ENCODE assay signal across 8 mouse cellular contexts in the genomic region with DNA sequence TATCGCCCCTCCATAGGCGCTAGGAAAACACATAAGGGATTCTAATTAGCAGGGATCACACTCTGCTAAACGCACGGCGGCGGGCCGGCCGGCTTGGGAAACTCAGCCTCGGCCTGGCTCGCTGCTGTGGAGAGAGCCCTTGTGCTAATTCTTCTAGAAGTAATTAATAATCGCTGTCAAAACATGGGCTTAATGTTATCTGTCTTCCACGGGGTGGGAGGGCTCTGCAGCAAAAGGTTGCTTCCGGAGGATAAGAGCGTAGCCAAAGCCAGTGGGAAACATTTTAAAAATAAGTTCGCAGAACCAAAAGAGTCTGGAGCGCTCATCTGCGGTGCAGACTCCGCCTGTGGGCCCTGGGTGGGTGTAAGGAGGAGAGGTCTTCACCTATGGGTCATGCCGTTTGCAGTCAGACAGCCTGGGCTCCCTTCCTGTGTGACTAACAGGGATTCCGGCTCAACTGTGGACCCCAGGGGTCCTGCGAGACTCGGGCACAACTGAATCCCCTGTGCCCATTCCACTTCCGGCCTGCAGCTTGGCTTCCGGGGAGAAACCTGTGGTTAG.
DNase-seq lines count a peak whose midpoint lies in the region; ATAC-seq and TF ChIP-seq lines count a peak whose summit lies in the region.

No protein-coding gene starts in this region.

- TF ChIP-seq POLR2A in testis, adult 2 months (IDR thresholded peaks at IDR 0.05; ENCODE audit: control insufficient read depth, low read depth, low read length) = no peak

- H3K9ac ChIP-seq in embryonic facial prominence, embryonic 15.5 days = no peak overlapping the region
- H3K9ac ChIP-seq in limb, embryonic 12.5 days (replicated peaks) = peak overlapping the region; percentile 40
- no peak overlapping the region for H3K9ac ChIP-seq in midbrain, embryonic 14.5 days (replicated peaks; ENCODE audit: low read length)

- intact Hi-C loops in heart, postnatal 36 days (cut with DNase I) = loop anchor here (2.0 to 5.0 kb wide), 2 partner anchors 39 to 45 kb away; no protein-coding TSS in a partner anchor

- no peak for TF ChIP-seq CTCF in testis, adult 2 months (IDR thresholded peaks at IDR 0.05; ENCODE audit: control insufficient read depth, insufficient read depth, insufficient replicate concordance, low read depth, low read length)

- H3K36me3 ChIP-seq in testis, adult 2 months (ENCODE audit: control insufficient read depth, insufficient read depth, low read length) = no peaks in the 10 kb centered on the region
- H3K36me3 ChIP-seq in embryonic facial prominence, embryonic 15.5 days = no peaks in the 10 kb centered on the region
- H3K36me3 ChIP-seq in limb, embryonic 12.5 days = no peaks in the 10 kb centered on the region
- no peaks in the 10 kb centered on the region for H3K36me3 ChIP-seq in midbrain, embryonic 14.5 days (ENCODE audit: control insufficient read depth, insufficient read depth, low read length)

- no peak for DNase-seq in testis, postnatal 10 days (ENCODE audit: low spot score)
- peak; percentile 37 to 42 for DNase-seq in heart, postnatal 36 days
- DNase-seq in midbrain, embryonic 14.5 days = peak; percentile 77
- DNase-seq in MN1 (ENCODE audit: low spot score) = no peak
- no peak for DNase-seq in cerebellum, adult 9-10 months

- peak overlapping the region; percentile 78 for H3K4me3 ChIP-seq in testis, adult 2 months (ENCODE audit: control insufficient read depth, low read depth, low read length)
- H3K4me3 ChIP-seq in embryonic facial prominence, embryonic 15.5 days (replicated peaks) = peak overlapping the region; percentile 13; the same call in 1 of the 2 replicates
- H3K4me3 ChIP-seq in limb, embryonic 12.5 days (replicated peaks) = peak overlapping the region; percentile 19
- peak overlapping the region; percentile 8; the same call in 1 of the 2 replicates for H3K4me3 ChIP-seq in midbrain, embryonic 14.5 days (replicated peaks; ENCODE audit: low read depth, low read length)

- H3K4me2 ChIP-seq in embryonic facial prominence, embryonic 15.5 days (replicated peaks) = peak overlapping the region; percentile 41
- peak overlapping the region; percentile 51 for H3K4me2 ChIP-seq in limb, embryonic 12.5 days
- H3K4me2 ChIP-seq in midbrain, embryonic 14.5 days (ENCODE audit: low read length) = peak overlapping the region; percentile 49

- 23% methylated on average over 24 of the region's 24 CpGs for WGBS in embryonic facial prominence, embryonic 15.5 days
- WGBS in limb, embryonic 12.5 days = 22% methylated on average over 24 of the region's 24 CpGs
- 10% methylated on average over 24 of the region's 24 CpGs for WGBS in midbrain, embryonic 14.5 days

- H3K9me3 ChIP-seq in embryonic facial prominence, embryonic 15.5 days (replicated peaks) = no peaks in the 10 kb centered on the region
- H3K9me3 ChIP-seq in limb, embryonic 12.5 days = no peaks in the 10 kb centered on the region
- H3K9me3 ChIP-seq in midbrain, embryonic 14.5 days (ENCODE audit: control insufficient read depth, low read length) = no peaks in the 10 kb centered on the region

- H3K27me3 ChIP-seq in testis, adult 2 months (ENCODE audit: control insufficient read depth, insufficient read depth, low read length) = no peaks in the 10 kb centered on the region
- H3K27me3 ChIP-seq in embryonic facial prominence, embryonic 15.5 days = no peaks in the 10 kb centered on the region
- peaks cover 9% of the 10 kb centered on the region; the same call in 1 of the 2 replicates for H3K27me3 ChIP-seq in limb, embryonic 12.5 days
- no peaks in the 10 kb centered on the region for H3K27me3 ChIP-seq in midbrain, embryonic 14.5 days (ENCODE audit: control insufficient read depth, insufficient read depth, low read length)

- ATAC-seq in embryonic facial prominence, embryonic 15.5 days (ENCODE audit: insufficient number of reproducible peaks, low FRiP score, low TSS enrichment, low read depth) = peak; percentile 51; the same call in 1 of the 2 replicates
- no peak; the same call in 1 of the 2 replicates for ATAC-seq in limb, embryonic 12.5 days (ENCODE audit: insufficient number of reproducible peaks, insufficient read depth, low FRiP score, low TSS enrichment, low read depth)
- ATAC-seq in midbrain, embryonic 14.5 days (ENCODE audit: low FRiP score, low TSS enrichment) = peak; percentile 63

- peak overlapping the region; percentile 64 for H3K27ac ChIP-seq in testis, adult 2 months (ENCODE audit: control insufficient read depth, insufficient read depth, low read depth, low read length)
- peak overlapping the region; percentile 44; the same call in 1 of the 2 replicates for H3K27ac ChIP-seq in embryonic facial prominence, embryonic 15.5 days (replicated peaks)
- no peak overlapping the region for H3K27ac ChIP-seq in limb, embryonic 12.5 days
- H3K27ac ChIP-seq in midbrain, embryonic 14.5 days (replicated peaks; ENCODE audit: low read depth, low read length) = 0 out of 2 replicates have a peak overlapping the region, but pooled peaks have one; percentile 47

- peaks cover 5% of the 10 kb centered on the region for H3K4me1 ChIP-seq in testis, adult 2 months (ENCODE audit: control insufficient read depth, insufficient read depth, low read length)
- peaks cover 14% of the 10 kb centered on the region for H3K4me1 ChIP-seq in embryonic facial prominence, embryonic 15.5 days
- peaks cover 14% of the 10 kb centered on the region for H3K4me1 ChIP-seq in limb, embryonic 12.5 days (replicated peaks)
- peaks cover 8% of the 10 kb centered on the region for H3K4me1 ChIP-seq in midbrain, embryonic 14.5 days (ENCODE audit: control insufficient read depth, insufficient read depth, low read length)

Comparison
In these comparisons a context has a peak if more than half of its experiments do, and no peak if none do; other contexts are left out.
1. H3K4me3 ChIP-seq: peak in every context shown above with its lines; median percentile 78 in testis, adult 2 months; 19 in limb, embryonic 12.5 days; 13 in embryonic facial prominence, embryonic 15.5 days; 8 in midbrain, embryonic 14.5 days.
2. DNase-seq: peak in heart, postnatal 36 days (2 of 2) and midbrain, embryonic 14.5 days (single experiment); none in testis, postnatal 10 days (single experiment), MN1 (single experiment) and cerebellum, adult 9-10 months (single experiment).
3. Peak in every context shown above with its lines, with median percentiles within 50 percentile points of each other: H3K4me2 ChIP-seq.